Mouse (Mus musculus) heart, postnatal 14 days (tissue): ENCODE data around the gene Ina. TPM values are rescaled to one million over a fixed set of nuclear protein-coding genes. Genes with fewer than 3 reads are reported as not detected.
"Not testable (repeated sequence)": the region's sequence is repeated elsewhere in the genome, so short reads cannot be mapped to it uniquely, and the experiment has no call there.

Experiments
- DNase-seq, 2 experiments: peaks; one replicate each; pipeline ENCODE4 v3.0.0; 2021 to 2022
- intact Hi-C: fragments of 180-260 bp; cut with DNase I; formaldehyde crosslinking; loops from one replicate; pipeline ENCODE4 v1.15.1; 2025
- long read RNA-seq, 2 experiments: library from polyadenylated mRNA; stranded (forward); transcript quantifications; one replicate each; pipeline ENCODE4 v2.0.0; 2021
- total RNA-seq, 2 experiments: library from RNA; stranded (reverse); gene quantifications; 2 replicates each; pipeline ENCODE4 v1.2.3; 2021

Ina gene
- not detected for total RNA-seq
- long read RNA-seq, experiment 1 = 0 reads
- long read RNA-seq, experiment 2 = 0 reads

- intact Hi-C loops = no loop called here
- DNase-seq = peak; percentile 48 to 60
Observed at GRCm38 (mm10) chr19:47014447-47015381, at the start of gene Ina, which contains the start of gene Nt5c2. Ina (plus strand) TSS chr19:47014698. Nt5c2 (minus strand) TSS chr19:47015153.

GRCm38 (mm10) chr19:46965496-46965895, 49.0 kb upstream of the Ina start:
- intact Hi-C loops = no loop called here
- DNase-seq = no peak

GRCm38 (mm10) chr19:46966330-46966729, 48.2 kb upstream of the Ina start:
- DNase-seq = no peak
- intact Hi-C loops = no loop called here

GRCm38 (mm10) chr19:46967861-46968260, 46.6 kb upstream of the Ina start:
- intact Hi-C loops = no loop called here
- no peak for DNase-seq

- intact Hi-C loops = no loop called here
Observed at GRCm38 (mm10) chr19:46968833-46969232, 45.7 kb upstream of the Ina start.

GRCm38 (mm10) chr19:46969286-46969985, 45.1 kb upstream of the Ina start:
- intact Hi-C loops = no loop called here
- peak in 1 of 2 experiments; percentile 32 for DNase-seq

More at GRCm38 (mm10) chr19:46968833-46969232, 45.7 kb upstream of the Ina start:
- no peak for DNase-seq

GRCm38 (mm10) chr19:46970121-46970729, 44.3 kb upstream of the Ina start:
- DNase-seq = peak in 1 of 2 experiments; percentile 16

GRCm38 (mm10) chr19:46971051-46971689, 43.3 kb upstream of the Ina start:
- no peak for DNase-seq
- intact Hi-C loops = no loop called here

More at GRCm38 (mm10) chr19:46970121-46970729, 44.3 kb upstream of the Ina start:
- intact Hi-C loops = no loop called here

GRCm38 (mm10) chr19:46971712-46972111, 42.8 kb upstream of the Ina start:
- intact Hi-C loops = no loop called here
- DNase-seq = no peak

- intact Hi-C loops = no loop called here
- no peak for DNase-seq
Observed at GRCm38 (mm10) chr19:46972159-46972558, 42.3 kb upstream of the Ina start.

- intact Hi-C loops = no loop called here
- peak; percentile 62 to 69 for DNase-seq
Observed at GRCm38 (mm10) chr19:46975565-46975964, 38.9 kb upstream of the Ina start.

- DNase-seq = no peak
- intact Hi-C loops = no loop called here
Observed at GRCm38 (mm10) chr19:46975997-46976396, 38.5 kb upstream of the Ina start.

GRCm38 (mm10) chr19:46976743-46977142, 37.8 kb upstream of the Ina start:
- DNase-seq = no peak
- intact Hi-C loops = no loop called here

GRCm38 (mm10) chr19:46977460-46977859, 37.0 kb upstream of the Ina start:
- intact Hi-C loops = no loop called here
- no peak for DNase-seq

GRCm38 (mm10) chr19:46978069-46978468, 36.4 kb upstream of the Ina start:
- DNase-seq, intact Hi-C loops: not testable (repeated sequence)

GRCm38 (mm10) chr19:46978920-46979780, 35.3 kb upstream of the Ina start:
- DNase-seq = no peak

GRCm38 (mm10) chr19:46979781-46980105, 34.8 kb upstream of the Ina start:
- no peak for DNase-seq
- intact Hi-C loops = no loop called here

More at GRCm38 (mm10) chr19:46978920-46979780, 35.3 kb upstream of the Ina start:
- intact Hi-C loops = no loop called here

GRCm38 (mm10) chr19:46981462-46981861, 33.0 kb upstream of the Ina start:
- DNase-seq = no peak
- intact Hi-C loops = no loop called here

GRCm38 (mm10) chr19:46983352-46983965, 31.0 kb upstream of the Ina start:
- intact Hi-C loops = no loop called here
- no peak for DNase-seq
